10 mouse cellular contexts compared by ENCODE assay signal in genomic region chr5:143049013-143049385, GRCm38 (mm10).
A peak's percentile ranks its signal among the peaks of the same experiment; 100 is the strongest.
DNase-seq lines count a peak whose midpoint lies in the region; ATAC-seq and TF ChIP-seq lines count a peak whose summit lies in the region.
"Had no signal": no experiment of that assay in that cellular context is flagged by ENCODE, and none has a peak within 500 bp of the region (broad histone marks: within the 10 kb centered on the region; RNA-seq: fewer than 3 reads in every experiment).

No protein-coding gene starts in this region.

- no peak overlapping the region for H3K4me3 ChIP-seq in heart, embryonic 13.5 days
- no peak overlapping the region for H3K4me3 ChIP-seq in embryonic facial prominence, embryonic 14.5 days (ENCODE audit: low read depth, low read length)
- no peak overlapping the region for H3K4me3 ChIP-seq in liver, embryonic 14.5 days (ENCODE audit: insufficient read depth in 1 of 2, low read depth in 2 of 2, low read length in 2 of 2)

- H3K9me3 ChIP-seq in heart, embryonic 13.5 days: no peaks in the 10 kb centered on the region
- H3K9me3 ChIP-seq in embryonic facial prominence, embryonic 14.5 days (ENCODE audit: control insufficient read depth, low read length): no peaks in the 10 kb centered on the region
- H3K9me3 ChIP-seq in liver, embryonic 14.5 days (ENCODE audit: control insufficient read depth, low read length): no peaks in the 10 kb centered on the region

- 58% methylated on average over 1 of the region's 1 CpGs for WGBS in heart, embryonic 13.5 days
- WGBS in embryonic facial prominence, embryonic 14.5 days: 68% methylated on average over 1 of the region's 1 CpGs
- WGBS in liver, embryonic 14.5 days (ENCODE audit: insufficient replicate concordance): 53% methylated on average over 1 of the region's 1 CpGs

- H3K9ac ChIP-seq in heart, embryonic 13.5 days: peak overlapping the region; percentile 56
- no peak overlapping the region for H3K9ac ChIP-seq in embryonic facial prominence, embryonic 14.5 days (ENCODE audit: low read depth, low read length)
- H3K9ac ChIP-seq in liver, embryonic 14.5 days (replicated peaks): peak overlapping the region; percentile 16; the same call in 1 of the 2 replicates

- H3K4me2 ChIP-seq in heart, embryonic 13.5 days: no peak overlapping the region
- no peak overlapping the region for H3K4me2 ChIP-seq in embryonic facial prominence, embryonic 14.5 days (ENCODE audit: low read depth, low read length)
- H3K4me2 ChIP-seq in liver, embryonic 14.5 days (ENCODE audit: low read depth): no peak overlapping the region

- H3K27ac ChIP-seq in heart, embryonic 13.5 days (replicated peaks): peak overlapping the region; percentile 83
- peak overlapping the region; percentile 84 for H3K27ac ChIP-seq in embryonic facial prominence, embryonic 14.5 days (replicated peaks; ENCODE audit: low read depth, low read length)
- peak overlapping the region; percentile 10 for H3K27ac ChIP-seq in liver, embryonic 14.5 days

- H3K4me1 ChIP-seq in heart, embryonic 13.5 days: peaks cover 80% of the 10 kb centered on the region
- H3K4me1 ChIP-seq in embryonic facial prominence, embryonic 14.5 days (ENCODE audit: control insufficient read depth, insufficient read depth, low read length): peaks cover 19% of the 10 kb centered on the region
- H3K4me1 ChIP-seq in liver, embryonic 14.5 days (replicated peaks; ENCODE audit: control insufficient read depth in 2 of 2, insufficient read depth in 2 of 2, low read length in 1 of 2): peaks cover 49 to 70% of the 10 kb centered on the region in 2 experiments

- TF ChIP-seq CTCF in liver, embryonic 14.5 days (IDR thresholded peaks at IDR 0.05; ENCODE audit: low read depth): no peak

- no peaks in the 10 kb centered on the region for H3K27me3 ChIP-seq in heart, embryonic 13.5 days (replicated peaks)
- H3K27me3 ChIP-seq in embryonic facial prominence, embryonic 14.5 days (replicated peaks; ENCODE audit: control insufficient read depth, insufficient read depth, low read length): no peaks in the 10 kb centered on the region
- H3K27me3 ChIP-seq in liver, embryonic 14.5 days (ENCODE audit: control insufficient read depth, insufficient read depth, low read length): no peaks in the 10 kb centered on the region

- H3K36me3 ChIP-seq in heart, embryonic 13.5 days: peaks cover 40% of the 10 kb centered on the region
- peaks cover 24% of the 10 kb centered on the region; the same call in 1 of the 2 replicates for H3K36me3 ChIP-seq in embryonic facial prominence, embryonic 14.5 days (ENCODE audit: control insufficient read depth, insufficient read depth, low read length)
- peaks cover 9% of the 10 kb centered on the region for H3K36me3 ChIP-seq in liver, embryonic 14.5 days (replicated peaks; ENCODE audit: control insufficient read depth, insufficient read depth, low read depth)

- TF ChIP-seq EP300 in liver, embryonic 14.5 days (IDR thresholded peaks at IDR 0.05; ENCODE audit: low read depth): no peak

- no peak for ATAC-seq in heart, embryonic 13.5 days (ENCODE audit: extremely low read depth, insufficient number of reproducible peaks, low FRiP score, low TSS enrichment)
- ATAC-seq in embryonic facial prominence, embryonic 14.5 days (ENCODE audit: low read depth): no peak
- no peak for ATAC-seq in liver, embryonic 14.5 days (ENCODE audit: insufficient read depth)

- DNase-seq in heart, adult 8-10 months (ENCODE audit: low spot score): no peak
- peak; percentile 71 for DNase-seq in 3134 (ENCODE audit: extremely low read depth, insufficient read length, low spot score)
- DNase-seq in embryonic facial prominence, embryonic 14.5 days (ENCODE audit: low spot score): no peak
- DNase-seq in liver, embryonic 14.5 days (ENCODE audit: low read depth in 3 of 3, low spot score in 3 of 3): no peak
- no peak for DNase-seq in retina, embryonic 14.5 days (ENCODE audit: low spot score)
- no peak for DNase-seq in layer of hippocampus, adult 8-10 months (ENCODE audit: low spot score in 2 of 2)
- DNase-seq in c-Kit-positive CD71-positive TER-119-positive erythroid progenitor cells, embryonic 14.5 days (ENCODE audit: low spot score): no peak
- DNase-seq: layer of hippocampus, postnatal 36 days; thymus, postnatal 4 days had no signal

Comparison
In these comparisons a context has a peak if more than half of its experiments do, and no peak if none do; other contexts are left out.
1. H3K27ac ChIP-seq: peak in every context shown above with its lines; median percentile 84 in embryonic facial prominence, embryonic 14.5 days; 83 in heart, embryonic 13.5 days; 10 in liver, embryonic 14.5 days.